Mouse (Mus musculus) lung, postnatal 25 days (tissue): Measurements from ENCODE around the gene Nfasc.
A peak's percentile ranks its signal among the peaks of the same experiment; 100 is the strongest.

Experiments
- DNase-seq: peaks from one replicate; pipeline ENCODE4 v3.0.0; 2022; ENCODE audit warnings: low spot score

Gene Nfasc

GRCm38 (mm10) chr1:132581845-132582839 lies 159.5 kb downstream of the Nfasc start:
- DNase-seq: no peak

- no peak for DNase-seq
Observed at GRCm38 (mm10) chr1:132580063-132580462, 161.5 kb downstream of the Nfasc start.

- DNase-seq: no peak
Observed at GRCm38 (mm10) chr1:132576845-132577244, 164.8 kb downstream of the Nfasc start.

- DNase-seq: no peak
Observed at GRCm38 (mm10) chr1:132572851-132573250, 168.7 kb downstream of the Nfasc start.

- no peak for DNase-seq
Observed at GRCm38 (mm10) chr1:132571613-132572012, 170.0 kb downstream of the Nfasc start.

- DNase-seq: no peak
Observed at GRCm38 (mm10) chr1:132570906-132571305, 170.7 kb downstream of the Nfasc start.

- DNase-seq: no peak
Observed at GRCm38 (mm10) chr1:132570068-132570780, 171.4 kb downstream of the Nfasc start.

GRCm38 (mm10) chr1:132569516-132569915 lies 172.1 kb downstream of the Nfasc start:
- DNase-seq: no peak

GRCm38 (mm10) chr1:132567336-132568125 lies 174.1 kb downstream of the Nfasc start:
- DNase-seq: no peak

- DNase-seq: no peak
Observed at GRCm38 (mm10) chr1:132565766-132566165, 175.8 kb downstream of the Nfasc start.

GRCm38 (mm10) chr1:132564946-132565345 lies 176.7 kb downstream of the Nfasc start:
- DNase-seq: no peak

- no peak for DNase-seq
Observed at GRCm38 (mm10) chr1:132562337-132562795, 179.2 kb downstream of the Nfasc start.

GRCm38 (mm10) chr1:132560907-132561700 lies 180.5 kb downstream of the Nfasc start:
- peak; percentile 4 for DNase-seq

- DNase-seq: no peak
Observed at GRCm38 (mm10) chr1:132559045-132559444, 182.6 kb downstream of the Nfasc start.

- DNase-seq: no peak
Observed at GRCm38 (mm10) chr1:132557901-132558631, 183.5 kb downstream of the Nfasc start.

GRCm38 (mm10) chr1:132543789-132544188 lies 197.8 kb downstream of the Nfasc start:
- no peak for DNase-seq

- DNase-seq: no peak
Observed at GRCm38 (mm10) chr1:132542762-132543306, 198.8 kb downstream of the Nfasc start, which contains the start of gene Cntn2. Gene Cntn2 (minus strand): TSS chr1:132543256.

- DNase-seq: no peak
Observed at GRCm38 (mm10) chr1:132541824-132542599, 199.6 kb downstream of the Nfasc start.

GRCm38 (mm10) chr1:132541171-132541823 lies 200.3 kb downstream of the Nfasc start:
- DNase-seq: no peak
